Mouse (Mus musculus): ENCODE measurements around the gene Pramel6.
"Not testable (repeated sequence)": the region's sequence is repeated elsewhere in the genome, so short reads cannot be mapped to it uniquely, and the experiment has no call there.

Gene Pramel6

GRCm38 (mm10) chr2:87506265-87506664, at the start of gene Pramel6:
Gene Pramel6 (plus strand): TSS chr2:87506565.
- no peak for DNase-seq (ENCODE audit: low spot score)

- DNase-seq (ENCODE audit: low spot score), result no peak
Observed at GRCm38 (mm10) chr2:87461769-87462168, 44.6 kb upstream of the Pramel6 start.

DNA sequence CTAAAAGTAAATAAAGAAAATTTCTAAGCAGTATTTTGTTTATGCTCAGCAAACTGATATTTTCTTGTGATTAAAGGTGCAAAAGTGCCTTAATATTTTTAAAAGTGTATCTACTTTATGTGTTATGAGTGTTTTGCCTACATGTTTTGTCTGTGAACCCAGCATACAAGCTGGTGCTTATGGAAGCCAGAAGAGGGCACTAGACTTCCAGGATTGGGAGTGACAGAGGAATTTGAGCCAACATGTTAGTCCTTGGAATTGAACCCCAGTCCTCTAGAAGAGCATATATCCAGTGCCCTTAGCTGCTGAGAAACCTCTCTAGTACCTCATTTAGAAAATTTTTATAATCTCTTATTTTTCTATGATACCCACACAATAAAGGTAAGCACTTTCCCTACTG, 26.2 kb upstream of the Pramel6 start:
- DNase-seq (ENCODE audit: low spot score), result no peak

DNA sequence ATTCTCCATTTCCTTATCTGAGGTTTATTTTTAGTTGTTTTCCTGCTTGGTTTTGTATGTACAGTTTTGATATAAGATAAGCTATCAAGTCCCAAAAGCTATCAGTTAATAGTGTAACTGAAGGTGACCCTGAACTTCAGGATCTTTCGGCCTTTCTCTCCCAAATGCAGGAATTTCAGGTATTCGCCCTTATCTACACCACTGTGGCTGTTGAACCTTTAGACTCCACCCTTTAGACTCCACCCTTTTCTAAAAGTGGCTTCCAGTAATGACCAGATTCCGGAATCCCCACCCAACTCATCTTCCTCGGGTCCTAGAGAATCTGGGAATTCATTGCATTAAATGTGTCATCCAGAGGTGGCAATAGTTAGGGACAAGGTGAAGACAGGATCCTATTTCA, 25.2 kb upstream of the Pramel6 start:
- no peak for DNase-seq (ENCODE audit: low spot score)

DNA sequence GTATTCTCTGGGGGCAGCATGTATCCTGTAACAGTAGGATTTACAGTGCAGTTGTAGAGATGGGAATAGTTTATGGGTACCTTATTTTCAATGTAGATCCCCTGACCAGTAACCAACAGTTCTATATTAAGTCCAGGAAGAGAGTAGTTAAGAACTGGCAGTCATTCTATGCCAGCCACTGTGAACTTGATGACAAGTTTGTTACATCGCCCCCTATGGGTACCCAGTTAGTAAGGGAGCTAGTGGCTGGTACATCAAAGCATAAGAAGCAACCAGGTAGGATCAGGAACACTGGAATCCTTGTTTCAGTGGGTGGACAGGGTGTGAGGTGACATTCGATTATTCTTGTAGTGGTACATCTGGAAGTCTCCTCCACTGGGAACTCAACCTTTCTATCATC, 24.1 kb upstream of the Pramel6 start:
- DNase-seq (ENCODE audit: low spot score), result no peak

DNA sequence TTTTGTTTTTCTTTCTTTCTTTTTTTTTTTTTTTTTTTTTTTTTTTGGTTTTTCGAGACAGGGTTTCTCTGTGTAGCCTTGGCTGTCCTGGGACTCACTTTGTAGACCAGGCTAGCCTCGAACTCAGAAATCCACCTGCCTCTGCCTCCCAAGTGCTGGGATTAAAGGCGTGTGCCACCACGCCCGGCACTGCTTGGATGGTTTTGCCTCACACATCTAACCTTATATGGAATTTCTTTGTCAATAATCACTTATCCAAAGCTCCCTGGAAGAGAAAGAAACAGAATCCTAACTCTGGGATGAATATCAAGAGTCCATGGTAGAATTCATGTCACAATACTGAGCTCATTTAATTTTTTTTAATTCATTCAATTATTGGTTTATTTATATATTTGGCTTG, 9.4 kb upstream of the Pramel6 start, which contains the start of gene Pramel7:
Pramel7 (minus strand) TSS at position 101 of the 400 bp plus-strand sequence.
- DNase-seq (ENCODE audit: low spot score), result not testable (repeated sequence)

GRCm38 (mm10) chr2:87515046-87515445, 8.7 kb downstream of the Pramel6 start:
- no peak for DNase-seq (ENCODE audit: low spot score)

- DNase-seq (ENCODE audit: low spot score), result no peak
Observed at GRCm38 (mm10) chr2:87515457-87516060, 9.2 kb downstream of the Pramel6 start.

DNA sequence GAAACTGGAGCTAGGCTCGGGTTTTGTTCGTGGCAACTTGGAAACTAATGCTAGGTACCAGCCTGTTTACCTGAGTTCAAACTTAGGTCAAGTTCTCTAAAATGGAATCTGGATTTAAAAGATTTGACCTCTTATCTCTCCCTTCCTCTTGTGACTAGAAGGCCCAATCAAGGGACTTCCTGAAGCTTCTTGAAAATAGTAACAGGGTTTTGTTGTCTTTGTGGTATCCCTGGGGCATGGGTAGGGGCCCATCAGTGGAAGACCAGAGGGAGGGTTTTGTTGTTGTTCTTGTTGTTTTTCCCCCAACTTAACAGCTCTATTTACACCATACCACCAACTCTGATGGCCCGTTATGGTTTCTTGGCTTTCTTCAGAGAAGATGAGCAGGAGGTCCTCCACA, 10.2 kb downstream of the Pramel6 start:
- no peak for DNase-seq (ENCODE audit: low spot score)

GRCm38 (mm10) chr2:87520651-87521050, 14.3 kb downstream of the Pramel6 start:
- DNase-seq (ENCODE audit: low spot score), result no peak

GRCm38 (mm10) chr2:87525899-87526616, 19.7 kb downstream of the Pramel6 start:
- not testable (repeated sequence) for DNase-seq (ENCODE audit: low spot score)

DNA sequence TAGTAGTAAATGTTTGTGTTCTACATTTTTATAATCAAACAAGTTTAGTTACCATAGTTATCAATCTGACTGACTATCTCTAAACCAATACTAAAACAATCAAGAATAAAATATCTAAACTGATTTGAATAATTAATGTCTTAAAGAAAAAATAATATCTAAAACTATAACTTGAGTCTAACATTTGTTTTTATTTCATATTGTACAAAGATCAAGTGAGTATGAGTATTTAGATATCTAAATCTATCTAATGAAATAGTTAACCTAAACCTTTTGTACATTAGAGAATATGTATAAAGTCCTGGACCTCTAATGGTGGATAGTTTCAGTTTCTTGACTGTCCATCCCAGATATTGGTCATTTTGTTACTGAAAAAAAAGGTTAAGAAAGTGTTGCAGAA, 25.1 kb downstream of the Pramel6 start, which contains the start of gene Olfr153:
Olfr153 (plus strand) TSS at position 301 of the 400 bp plus-strand sequence.
- no peak for DNase-seq (ENCODE audit: low spot score)

GRCm38 (mm10) chr2:87534826-87535225, 28.5 kb downstream of the Pramel6 start:
- no peak for DNase-seq (ENCODE audit: low spot score)

- no peak for DNase-seq (ENCODE audit: low spot score)
Observed at GRCm38 (mm10) chr2:87545442-87545841, 39.1 kb downstream of the Pramel6 start, which contains the start of gene Olfr1128. Gene Olfr1128 (minus strand): TSS chr2:87545542.
